Mouse (Mus musculus) ES-E14 (cell line): ENCODE measurements around the gene Lcp1.

Source experiments
- CHD2 ChIP-seq: IDR thresholded peaks from 2 replicates; pipeline ENCODE4 v1.6.1; 2014; ENCODE audit warnings: mild to moderate bottlenecking, low read depth, low read length, inconsistent platforms
- HCFC1 ChIP-seq: IDR thresholded peaks from 2 replicates; pipeline ENCODE4 v1.6.1; 2012; ENCODE audit warnings: low read length, inconsistent platforms, borderline replicate concordance; ENCODE audit not compliant: insufficient read depth
- MAFK ChIP-seq: IDR thresholded peaks from 2 replicates; pipeline ENCODE4 v1.6.1; 2014; ENCODE audit warnings: mild to moderate bottlenecking, low read depth, low read length, inconsistent platforms; ENCODE audit not compliant: insufficient read depth
- ZC3H11A ChIP-seq: IDR thresholded peaks from 2 replicates; pipeline ENCODE4 v1.6.1; 2012; ENCODE audit warnings: low read depth, mild to moderate bottlenecking, inconsistent platforms, low read length, borderline replicate concordance
- ZNF384 ChIP-seq: IDR thresholded peaks from 2 replicates; pipeline ENCODE4 v1.6.1; 2012; ENCODE audit warnings: low read depth, low read length, inconsistent platforms

DNA sequence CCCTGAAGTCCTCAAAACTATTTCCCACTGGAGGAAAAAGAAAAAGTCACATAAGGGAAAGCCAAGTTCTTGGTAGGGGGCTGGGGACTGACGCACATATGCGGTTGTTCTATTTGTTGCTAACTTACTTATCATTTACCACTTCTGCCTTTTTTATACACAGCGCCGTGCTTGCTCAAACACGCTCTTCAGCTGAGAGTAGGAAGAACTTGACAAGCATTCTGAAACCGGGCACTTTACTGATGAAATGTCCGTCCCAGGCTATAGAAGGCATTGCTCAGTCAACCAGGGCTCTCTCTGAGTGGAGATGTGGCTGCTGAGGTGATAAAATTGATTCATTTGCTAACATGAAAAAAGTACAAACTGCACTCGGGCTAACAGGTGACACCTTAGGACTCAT is 9.2 kb upstream of the Lcp1 start:
- no peak for TF ChIP-seq CHD2
- no peak for TF ChIP-seq ZNF384
- TF ChIP-seq HCFC1: no peak
- no peak for TF ChIP-seq MAFK
- no peak for TF ChIP-seq ZC3H11A
